Mouse (Mus musculus) small intestine, adult 2 months (tissue): ENCODE data around the gene Gm5426. TPM values are rescaled to one million over a fixed set of nuclear protein-coding genes. Genes with fewer than 3 reads are reported as not detected.
"Not testable (repeated sequence)": the region's sequence is repeated elsewhere in the genome, so short reads cannot be mapped to it uniquely, and the experiment has no call there.

Experiments used
- H3K27ac ChIP-seq: fragments of 200-500 bp; 2 replicates; pipeline ENCODE4 v1.5.1; 2012; ENCODE audit warnings: low read depth, low read length, control low read depth, inconsistent platforms; ENCODE audit not compliant: insufficient read depth
- H3K27me3 ChIP-seq: fragments of 200-500 bp; 2 replicates; pipeline ENCODE4 v1.6.1; 2012; ENCODE audit warnings: mild to moderate bottlenecking, moderate library complexity, low read length, inconsistent platforms; ENCODE audit not compliant: control insufficient read depth, insufficient read depth
- H3K36me3 ChIP-seq: fragments of 200-500 bp; 2 replicates; pipeline ENCODE4 v1.6.1; 2012; ENCODE audit warnings: mild to moderate bottlenecking, low read length, control low read depth, inconsistent platforms; ENCODE audit not compliant: control insufficient read depth, insufficient read depth
- H3K4me1 ChIP-seq: fragments of 200-500 bp; 2 replicates; pipeline ENCODE4 v1.6.1; 2012; ENCODE audit warnings: low read length, inconsistent platforms, mixed read lengths; ENCODE audit not compliant: control insufficient read depth, insufficient read depth, insufficient read length
- H3K4me3 ChIP-seq: fragments of 200-500 bp; 2 replicates; pipeline ENCODE4 v1.5.1; 2012; ENCODE audit warnings: low read depth, mild to moderate bottlenecking, control low read depth, inconsistent platforms, low read length, moderate library complexity
- CTCF ChIP-seq: fragments of 200-500 bp; IDR thresholded peaks from 2 replicates; pipeline ENCODE4 v1.5.1; 2012; ENCODE audit warnings: low read depth, mild to moderate bottlenecking, control low read depth, inconsistent platforms, low read length, moderate library complexity, mixed read lengths; ENCODE audit not compliant: insufficient replicate concordance, insufficient read length; ENCODE audit errors: extremely low read depth
- POLR2A ChIP-seq: fragments of 200-500 bp; IDR thresholded peaks from 2 replicates; pipeline ENCODE4 v1.6.1; 2012; ENCODE audit warnings: low read depth, mild to moderate bottlenecking, control low read depth, inconsistent platforms, low read length, moderate library complexity
- WGBS: fragments of 180-500 bp; shearing (Covaris S2); methylation state at CpG from one replicate; pipeline ENCODE4 v1.1.7; 2018; 5-methylcytosine and 5-hydroxymethylcytosine counted together
- polyA plus RNA-seq: library from polyadenylated mRNA; depleted of rRNA; stranded (reverse); fragments of >200 nt; gene quantifications from 2 replicates; pipeline ENCODE4 v1.2.3, GENCODE M21; 2012

Gm5426 gene
- polyA plus RNA-seq, 1 experiment = not detected

GRCm38 (mm10) chr10:96124290-96124689 lies 12.1 kb upstream of the Gm5426 start:
- Histone ChIP-seq H3K36me3 (no peaks in the 10 kb centered on the region), H3K4me1 (no peaks in the 10 kb centered on the region), H3K4me3 (no peak overlapping the region), H3K27ac (no peak overlapping the region), H3K27me3 (no peaks in the 10 kb centered on the region)
- WGBS = 88% methylated on average over 1 of the region's 1 CpGs
- no peak for TF ChIP-seq POLR2A
- no peak for TF ChIP-seq CTCF

GRCm38 (mm10) chr10:96125771-96126454 lies 10.5 kb upstream of the Gm5426 start:
- Histone ChIP-seq H3K27me3 (no peaks in the 10 kb centered on the region), H3K36me3 (no peaks in the 10 kb centered on the region), H3K27ac (no peak overlapping the region), H3K4me1 (no peaks in the 10 kb centered on the region), H3K4me3 (no peak overlapping the region)
- no peak for TF ChIP-seq CTCF
- no peak for TF ChIP-seq POLR2A
- 49% methylated on average over 9 of the region's 9 CpGs for whole genome bisulfite sequencing

- H3K4me3 ChIP-seq = no peak overlapping the region
- 73% methylated on average over 2 of the region's 2 CpGs for WGBS
- H3K4me1 ChIP-seq = no peaks in the 10 kb centered on the region
- no peaks in the 10 kb centered on the region for H3K36me3 ChIP-seq
- H3K27me3 ChIP-seq = no peaks in the 10 kb centered on the region
- no peak overlapping the region for H3K27ac ChIP-seq
- no peak for TF ChIP-seq POLR2A
- no peak for TF ChIP-seq CTCF
These were observed 7.2 kb upstream of the Gm5426 start for GRCm38 (mm10) chr10:96129213-96129612.

GRCm38 (mm10) chr10:96130406-96130805 lies 6.0 kb upstream of the Gm5426 start:
- WGBS = 76% methylated on average over 3 of the region's 3 CpGs
- Histone ChIP-seq H3K27me3 (no peaks in the 10 kb centered on the region), H3K36me3 (no peaks in the 10 kb centered on the region), H3K27ac (no peak overlapping the region), H3K4me1 (no peaks in the 10 kb centered on the region), H3K4me3 (no peak overlapping the region)
- TF ChIP-seq CTCF (no peak), POLR2A (no peak)

DNA sequence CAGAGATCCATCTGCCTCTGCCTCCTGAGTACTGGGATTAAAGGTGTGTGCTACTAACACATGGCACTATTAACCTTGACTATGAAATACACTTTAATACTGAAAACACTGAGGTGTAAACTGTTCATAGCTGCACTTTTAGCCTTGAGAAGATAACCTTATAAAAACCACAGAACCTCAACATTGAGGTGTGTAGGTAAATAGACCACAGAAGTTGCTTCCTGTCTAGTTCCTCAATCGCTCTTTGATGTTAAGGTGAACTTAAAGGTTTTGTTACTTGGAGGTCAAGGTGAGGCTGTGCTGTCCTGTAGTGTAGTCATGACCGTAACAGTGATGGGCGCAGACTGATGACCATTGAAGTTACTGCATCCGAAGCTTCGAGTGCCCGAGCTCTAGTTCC lies 5.3 kb upstream of the Gm5426 start:
- Histone ChIP-seq H3K27me3 (no peaks in the 10 kb centered on the region), H3K4me1 (no peaks in the 10 kb centered on the region), H3K27ac (no peak overlapping the region), H3K4me3 (no peak overlapping the region), H3K36me3 (no peaks in the 10 kb centered on the region)
- 84% methylated on average over 6 of the region's 6 CpGs for WGBS
- TF ChIP-seq POLR2A (no peak), CTCF (no peak)

DNA sequence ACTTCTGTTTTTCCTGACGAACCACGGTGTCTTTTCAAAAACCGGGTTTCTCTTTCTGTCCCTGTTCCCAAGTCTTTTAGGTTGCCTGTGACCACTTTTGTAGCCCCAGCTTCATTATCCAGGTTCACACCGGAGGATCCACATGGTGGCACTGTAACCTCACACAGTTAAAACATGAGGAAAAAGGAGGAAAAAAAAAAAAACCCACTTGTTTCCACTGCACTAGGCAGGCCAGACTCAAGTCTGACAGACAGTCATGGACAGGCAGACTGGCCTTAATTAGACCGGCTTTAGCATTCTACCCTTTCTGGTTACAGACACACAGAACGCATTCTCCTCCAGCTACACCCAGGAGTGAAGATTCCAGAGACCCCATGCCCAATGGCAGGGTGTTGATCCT lies 4.2 kb upstream of the Gm5426 start:
- no peak for TF ChIP-seq CTCF
- H3K4me1 ChIP-seq = no peaks in the 10 kb centered on the region

GRCm38 (mm10) chr10:96138585-96138984 lies 2.2 kb downstream of the Gm5426 start:
- no peak for TF ChIP-seq CTCF
- no peak for TF ChIP-seq POLR2A
- Histone ChIP-seq H3K4me1 (no peaks in the 10 kb centered on the region), H3K4me3 (no peak overlapping the region), H3K27ac (no peak overlapping the region), H3K36me3 (no peaks in the 10 kb centered on the region), H3K27me3 (no peaks in the 10 kb centered on the region)
- 91% methylated on average over 5 of the region's 5 CpGs for WGBS

More for the DNA sequence above, 4.2 kb upstream of the Gm5426 start:
- Histone ChIP-seq H3K27me3 (no peaks in the 10 kb centered on the region), H3K4me3 (no peak overlapping the region), H3K27ac (no peak overlapping the region), H3K36me3 (no peaks in the 10 kb centered on the region)
- WGBS = 34% methylated on average over 6 of the region's 6 CpGs

- not testable (repeated sequence) for H3K27ac ChIP-seq, H3K4me3 ChIP-seq
- WGBS = 91% methylated on average over 4 of the region's 4 CpGs
These were observed 2.9 kb downstream of the Gm5426 start for GRCm38 (mm10) chr10:96139274-96139673.

More at GRCm38 (mm10) chr10:96139274-96139673, 2.9 kb downstream of the Gm5426 start:
- not testable (repeated sequence) for H3K36me3 ChIP-seq, H3K4me1 ChIP-seq, H3K27me3 ChIP-seq
